Mouse (Mus musculus) embryonic facial prominence, embryonic 10.5 days (tissue): ENCODE measurements at regions not wholly inside any gene's neighbourhood (a gene's known extent, or its start where the extent isn't known, plus 50 kb on each side); places are given as distances from the start of the nearest gene placed in this dataset.

Source experiments
- DNase-seq: peaks from one replicate; pipeline ENCODE4 v3.0.0-alpha.2; 2017; ENCODE audit warnings: low spot score
- H3K27ac ChIP-seq: fragments of 300-500 bp; sonication (generic); replicated peaks from 2 replicates; pipeline ENCODE4 v1.5.1; 2016; ENCODE audit warnings: mild to moderate bottlenecking
- H3K27me3 ChIP-seq: fragments of 300-500 bp; sonication (generic); replicated peaks from 2 replicates; pipeline ENCODE4 v1.6.1; 2016; ENCODE audit warnings: low read depth, mild to moderate bottlenecking; ENCODE audit not compliant: poor library complexity, severe bottlenecking
- H3K36me3 ChIP-seq: fragments of 300-500 bp; sonication (generic); replicated peaks from 2 replicates; pipeline ENCODE4 v1.6.1; 2016; ENCODE audit warnings: mild to moderate bottlenecking, moderate library complexity
- H3K4me1 ChIP-seq: fragments of 300-500 bp; sonication (generic); 2 replicates; pipeline ENCODE4 v1.6.1; 2016
- H3K4me3 ChIP-seq: fragments of 300-500 bp; sonication (generic); 2 replicates; pipeline ENCODE4 v1.5.1; 2016; ENCODE audit warnings: mild to moderate bottlenecking, moderate library complexity
- H3K9me3 ChIP-seq: fragments of 300-500 bp; sonication (generic); 2 replicates; pipeline ENCODE4 v1.6.1; 2016; ENCODE audit warnings: mild to moderate bottlenecking
- WGBS: fragments of 180-500 bp; shearing (Covaris S2); methylation state at CpG from one replicate; pipeline ENCODE4 v1.1.7; 2016; 5-methylcytosine and 5-hydroxymethylcytosine counted together

DNA sequence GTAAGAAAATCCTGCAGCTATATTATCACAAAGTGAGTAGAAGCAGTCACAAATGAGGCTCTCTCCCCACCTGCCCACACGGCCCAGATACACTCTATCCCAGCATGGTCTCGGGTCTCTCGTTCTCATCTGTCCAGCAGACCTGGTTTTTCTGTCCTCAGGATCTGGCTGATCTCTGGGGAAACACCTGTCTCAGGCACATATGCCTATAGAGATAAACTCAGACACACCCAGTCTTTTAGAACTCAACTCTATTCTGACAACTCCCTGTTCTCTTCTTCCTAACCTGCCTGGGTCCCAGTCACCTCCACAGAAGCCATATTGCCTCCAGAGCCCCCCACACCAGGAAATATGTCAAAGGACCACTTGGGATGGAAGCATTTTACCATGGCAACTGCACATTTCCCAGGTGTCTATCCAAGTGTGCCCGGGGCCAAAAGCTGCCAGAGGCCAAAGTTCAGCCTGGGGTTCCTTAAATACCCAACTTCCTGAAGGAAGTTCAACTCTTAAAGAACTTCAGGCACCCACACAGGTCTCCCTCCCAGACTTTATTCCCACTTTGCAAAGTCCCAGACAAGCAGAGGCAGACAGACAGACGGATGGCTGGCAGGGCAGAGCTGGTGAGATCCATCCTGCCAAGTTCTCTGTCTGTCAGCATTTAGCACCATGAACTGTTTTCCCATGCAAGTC is 279.0 kb downstream of the Cdh26 start:
- Histone ChIP-seq H3K9me3 (no peaks in the 10 kb centered on the region), H3K27ac (no peak overlapping the region), H3K4me1 (peaks cover 38% of the 10 kb centered on the region), H3K4me3 (no peak overlapping the region), H3K36me3 (no peaks in the 10 kb centered on the region), H3K27me3 (peaks cover 5% of the 10 kb centered on the region; the same call in 1 of the 2 replicates)
- 67% methylated on average over 5 of the region's 5 CpGs for WGBS
- no peak for DNase-seq

DNA sequence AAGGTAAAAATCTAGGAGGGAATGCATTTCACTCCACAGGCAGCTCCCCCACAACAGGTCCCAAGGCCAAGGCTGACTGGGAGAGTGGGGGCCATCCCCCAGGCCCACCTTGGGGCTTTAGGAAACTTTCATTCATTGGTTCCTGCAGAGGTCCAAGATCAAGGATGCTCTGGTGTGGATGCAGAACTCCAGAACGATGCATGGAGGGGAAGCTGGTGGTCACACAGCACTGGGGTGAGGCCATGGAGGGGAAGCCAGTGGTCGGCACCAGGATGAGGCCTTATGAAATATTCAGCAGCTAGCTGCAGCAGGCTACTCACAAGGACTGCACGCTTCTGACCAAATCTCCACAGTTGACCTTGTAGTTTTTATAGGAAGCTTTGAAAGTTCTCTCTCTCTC is 279.7 kb downstream of the Cdh26 start:
- Histone ChIP-seq H3K27ac (no peak overlapping the region), H3K36me3 (no peaks in the 10 kb centered on the region), H3K9me3 (no peaks in the 10 kb centered on the region), H3K27me3 (peaks cover 5% of the 10 kb centered on the region; the same call in 1 of the 2 replicates), H3K4me3 (no peak overlapping the region), H3K4me1 (peaks cover 41% of the 10 kb centered on the region)
- WGBS, result 86% methylated on average over 3 of the region's 3 CpGs
- no peak for DNase-seq

GRCm38 (mm10) chr2:178711587-178712080 is 281.3 kb downstream of the Cdh26 start:
- WGBS, result 25% methylated on average over 5 of the region's 5 CpGs
- H3K27me3 ChIP-seq, result peaks cover 5% of the 10 kb centered on the region; the same call in 1 of the 2 replicates
- DNase-seq, result no peak
- H3K4me3 ChIP-seq, result no peak overlapping the region
- H3K27ac ChIP-seq, result peak overlapping the region; percentile 3
- H3K4me1 ChIP-seq, result peaks cover 52% of the 10 kb centered on the region
- H3K9me3 ChIP-seq, result no peaks in the 10 kb centered on the region
- no peaks in the 10 kb centered on the region for H3K36me3 ChIP-seq

DNA sequence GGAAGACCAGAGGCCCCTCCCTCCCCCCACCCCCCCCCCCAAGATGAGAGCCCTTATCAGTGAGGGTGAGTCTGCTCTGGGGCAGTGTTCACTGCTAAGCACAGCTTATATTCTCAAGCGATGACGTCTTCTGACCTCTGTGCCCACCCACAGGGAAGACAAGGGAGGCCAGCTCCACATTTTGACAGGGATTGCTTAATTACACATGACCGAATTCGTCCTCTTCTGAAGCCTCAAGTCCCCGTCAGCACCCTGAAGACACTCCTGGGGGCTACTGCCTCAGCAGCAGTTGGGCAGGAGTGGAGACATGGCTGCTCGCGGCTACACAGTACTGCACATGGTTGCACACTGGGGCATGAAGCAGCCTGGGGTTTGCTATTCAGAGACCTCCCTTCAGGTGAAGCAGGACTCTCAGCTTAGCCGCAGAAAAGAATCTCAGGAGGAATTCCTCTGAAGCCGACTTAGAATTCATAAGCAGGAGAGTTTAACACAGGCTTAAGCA is 282.1 kb downstream of the Cdh26 start:
- H3K36me3 ChIP-seq, result no peaks in the 10 kb centered on the region
- no peak overlapping the region for H3K4me3 ChIP-seq
- no peak overlapping the region; the same call in 1 of the 2 replicates for H3K27ac ChIP-seq
- peaks cover 52% of the 10 kb centered on the region for H3K4me1 ChIP-seq
- H3K27me3 ChIP-seq, result peaks cover 5% of the 10 kb centered on the region; the same call in 1 of the 2 replicates
- 48% methylated on average over 9 of the region's 9 CpGs for WGBS
- DNase-seq, result no peak
- H3K9me3 ChIP-seq, result no peaks in the 10 kb centered on the region

DNA sequence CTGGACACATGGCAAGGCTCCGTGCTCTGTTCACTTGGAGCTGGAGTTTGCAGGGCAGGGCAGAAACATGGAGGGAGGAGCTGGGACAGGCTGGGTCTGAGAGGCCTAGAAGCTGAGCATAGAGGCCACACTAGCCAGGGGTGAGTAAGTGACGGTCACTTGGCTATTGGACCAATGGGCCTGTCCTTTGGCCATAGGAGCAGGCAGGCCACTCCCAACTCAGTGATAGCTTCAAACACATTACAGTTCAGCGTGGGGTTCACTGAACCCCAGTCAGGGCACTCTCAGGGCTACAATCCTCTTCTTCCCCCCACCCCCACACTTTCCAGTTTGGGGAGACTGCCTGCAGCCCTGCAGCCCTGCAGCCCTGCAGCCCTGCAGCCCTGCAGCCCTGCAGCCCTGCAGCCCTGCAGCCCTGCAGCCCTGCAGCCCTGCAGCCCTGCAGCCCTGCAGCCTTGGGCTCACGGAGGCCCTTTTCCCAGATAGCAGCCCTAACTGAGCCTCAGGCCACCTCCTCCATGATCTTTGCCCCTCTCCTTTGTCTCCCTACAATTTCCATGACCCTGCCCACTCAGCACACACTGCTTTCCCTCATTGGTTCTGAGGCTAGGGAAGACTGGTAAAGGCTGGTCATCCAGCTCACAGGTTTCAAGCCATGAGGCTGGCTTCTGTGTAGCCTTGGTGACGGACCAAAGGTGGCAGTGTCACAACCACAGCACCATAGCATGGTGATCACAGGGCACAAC is 285.3 kb downstream of the Cdh26 start:
- Histone ChIP-seq H3K4me1 (peaks cover 42% of the 10 kb centered on the region), H3K27me3 (peaks cover 5% of the 10 kb centered on the region; the same call in 1 of the 2 replicates), H3K36me3 (no peaks in the 10 kb centered on the region), H3K9me3 (no peaks in the 10 kb centered on the region), H3K27ac (peak overlapping the region; percentile 59; the same call in 1 of the 2 replicates), H3K4me3 (no peak overlapping the region)
- WGBS, result 66% methylated on average over 5 of the region's 5 CpGs
- no peak for DNase-seq

DNA sequence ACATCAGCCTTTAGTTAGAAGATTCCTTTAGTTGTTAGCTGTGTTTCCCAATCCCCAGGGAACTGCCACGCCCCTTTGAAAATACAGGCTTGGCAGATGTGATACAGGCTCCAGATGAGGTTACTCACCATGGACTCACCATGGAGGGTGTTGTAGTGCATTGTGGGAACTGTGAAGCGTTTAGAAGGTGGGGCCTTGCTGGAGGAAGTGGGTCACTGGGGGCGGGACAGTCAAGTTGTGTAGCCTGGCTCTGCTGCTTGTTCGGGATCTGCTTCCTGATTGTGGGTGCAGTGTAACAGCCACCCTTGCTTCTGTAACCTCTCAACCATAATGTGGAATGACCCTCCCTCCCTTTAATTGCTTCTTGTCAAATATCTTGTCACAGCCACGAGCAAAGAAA is 287.7 kb downstream of the Cdh26 start:
- no peak overlapping the region for H3K4me3 ChIP-seq
- no peak for DNase-seq

DNA sequence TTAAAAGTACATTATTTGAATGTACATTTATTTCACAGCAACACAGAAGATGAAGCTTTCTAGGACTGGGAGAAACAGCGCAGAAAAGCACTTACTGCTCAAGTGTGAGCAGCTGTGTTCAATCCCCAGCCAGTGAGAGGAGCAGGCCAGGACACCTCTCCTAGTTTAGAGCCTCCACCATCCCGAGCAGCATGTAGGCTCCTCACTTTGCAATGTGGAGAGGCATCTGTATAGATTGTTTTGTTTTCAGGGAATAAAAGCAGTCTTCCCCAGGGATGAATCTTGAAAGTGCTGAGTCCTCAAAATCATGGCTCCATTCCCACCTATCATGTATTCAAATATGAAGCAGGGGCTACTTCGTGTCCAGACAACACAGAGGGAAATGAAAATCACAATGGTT is 293.1 kb downstream of the Cdh26 start:
- Histone ChIP-seq H3K36me3 (no peaks in the 10 kb centered on the region), H3K27me3 (peaks cover 4% of the 10 kb centered on the region; the same call in 1 of the 2 replicates), H3K9me3 (no peaks in the 10 kb centered on the region), H3K4me3 (no peak overlapping the region), H3K4me1 (peaks cover 14% of the 10 kb centered on the region), H3K27ac (no peak overlapping the region)
- WGBS, result 54% methylated on average over 3 of the region's 3 CpGs
- no peak for DNase-seq

More for the DNA sequence above, 287.7 kb downstream of the Cdh26 start:
- WGBS, result 83% methylated on average over 5 of the region's 5 CpGs
- peaks cover 20% of the 10 kb centered on the region for H3K4me1 ChIP-seq
- H3K36me3 ChIP-seq, result no peaks in the 10 kb centered on the region
- peaks cover 5% of the 10 kb centered on the region; the same call in 1 of the 2 replicates for H3K27me3 ChIP-seq
- H3K9me3 ChIP-seq, result no peaks in the 10 kb centered on the region
- H3K27ac ChIP-seq, result no peak overlapping the region

DNA sequence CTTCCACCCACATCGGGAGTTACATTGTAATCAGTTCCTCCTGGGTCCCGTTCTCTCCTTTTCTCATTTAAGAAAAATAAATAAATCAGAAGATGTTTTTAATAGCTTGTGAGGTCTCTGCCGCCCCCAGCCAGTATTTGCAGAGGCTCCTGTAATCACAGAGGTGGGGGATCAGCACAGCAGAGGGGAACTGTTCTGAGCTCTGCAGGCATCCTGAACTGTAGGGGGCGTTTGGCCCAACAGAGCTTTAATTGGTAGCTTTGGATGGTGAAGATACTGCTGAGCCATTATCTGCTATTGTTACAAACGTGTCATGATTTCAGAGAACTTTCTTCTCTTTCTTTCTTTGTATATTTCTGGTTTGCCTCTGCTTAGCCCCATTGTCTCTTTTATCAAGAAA is 293.9 kb downstream of the Cdh26 start:
- WGBS, result 17% methylated on average over 5 of the region's 5 CpGs
- DNase-seq, result no peak
- no peak overlapping the region for H3K27ac ChIP-seq
- H3K27me3 ChIP-seq, result peaks cover 11% of the 10 kb centered on the region
- H3K9me3 ChIP-seq, result no peaks in the 10 kb centered on the region
- no peaks in the 10 kb centered on the region for H3K36me3 ChIP-seq
- peaks cover 21% of the 10 kb centered on the region for H3K4me1 ChIP-seq
- no peak overlapping the region for H3K4me3 ChIP-seq

GRCm38 (mm10) chr2:178727930-178728793 is 297.8 kb downstream of the Cdh26 start:
- no peaks in the 10 kb centered on the region for H3K9me3 ChIP-seq
- 7% methylated on average over 17 of the region's 17 CpGs for WGBS
- no peaks in the 10 kb centered on the region for H3K36me3 ChIP-seq
- peaks cover 23% of the 10 kb centered on the region for H3K4me1 ChIP-seq
- no peak overlapping the region for H3K27ac ChIP-seq
- peak; percentile 50 for DNase-seq
- peak overlapping the region; percentile 31 for H3K4me3 ChIP-seq
- peaks cover 19% of the 10 kb centered on the region for H3K27me3 ChIP-seq

- DNase-seq, result no peak
- no peaks in the 10 kb centered on the region for H3K9me3 ChIP-seq
- WGBS, result 11% methylated on average over 7 of the region's 7 CpGs
- H3K27ac ChIP-seq, result no peak overlapping the region
- H3K4me1 ChIP-seq, result peaks cover 23% of the 10 kb centered on the region
- H3K36me3 ChIP-seq, result no peaks in the 10 kb centered on the region
- peaks cover 19% of the 10 kb centered on the region for H3K27me3 ChIP-seq
- peak overlapping the region; percentile 31 for H3K4me3 ChIP-seq
These were observed 298.4 kb downstream of the Cdh26 start for GRCm38 (mm10) chr2:178728794-178729120.

DNA sequence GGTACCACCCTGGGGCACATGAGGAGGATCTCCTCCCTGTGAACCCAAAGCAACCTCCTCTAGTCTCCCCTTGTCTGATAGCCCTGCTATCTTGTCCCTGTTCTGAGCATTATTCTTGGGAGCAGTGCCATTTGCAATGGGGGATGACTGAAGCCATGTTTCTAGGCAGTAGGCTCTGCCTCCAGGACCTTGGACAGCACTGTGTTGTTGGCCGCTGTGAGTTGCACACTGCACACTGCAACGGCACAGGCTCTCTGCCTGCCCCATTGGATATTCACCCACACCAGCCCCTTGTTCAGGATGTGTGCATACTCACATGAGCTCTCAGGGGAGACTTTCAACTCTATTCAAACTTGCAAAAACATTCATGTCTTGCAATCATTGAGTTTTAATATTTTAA is 304.8 kb downstream of the Cdh26 start:
- Histone ChIP-seq H3K4me1 (no peaks in the 10 kb centered on the region), H3K4me3 (no peak overlapping the region)

DNA sequence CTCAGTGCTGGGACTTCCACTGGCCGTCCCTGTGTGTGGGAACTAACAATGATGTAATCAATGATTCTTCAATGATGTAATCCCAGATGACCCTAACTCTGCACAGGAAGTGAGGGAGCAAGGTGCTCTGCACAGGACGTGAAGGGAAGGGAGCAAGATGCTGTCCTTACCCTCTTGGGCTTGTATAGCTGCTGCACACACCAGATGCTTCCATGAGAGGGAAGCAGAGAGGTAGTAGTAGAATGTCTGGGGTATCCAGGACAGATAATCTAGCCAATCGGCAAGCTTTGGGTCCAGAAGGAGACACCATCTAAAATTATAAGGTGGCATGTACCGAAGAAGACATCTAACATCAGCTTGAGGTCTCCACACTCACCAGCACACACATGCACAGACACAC is 314.3 kb downstream of the Cdh26 start:
- 71% methylated on average over 4 of the region's 4 CpGs for WGBS
- DNase-seq, result no peak
- Histone ChIP-seq H3K36me3 (no peaks in the 10 kb centered on the region), H3K27ac (no peak overlapping the region), H3K4me1 (peaks cover 5% of the 10 kb centered on the region), H3K4me3 (no peak overlapping the region), H3K9me3 (no peaks in the 10 kb centered on the region), H3K27me3 (no peaks in the 10 kb centered on the region)

More for the DNA sequence above, 304.8 kb downstream of the Cdh26 start:
- H3K27ac ChIP-seq, result no peak overlapping the region
- no peaks in the 10 kb centered on the region for H3K9me3 ChIP-seq
- WGBS, result 11% methylated on average over 2 of the region's 2 CpGs
- H3K27me3 ChIP-seq, result no peaks in the 10 kb centered on the region
- peak; percentile 70 for DNase-seq
- H3K36me3 ChIP-seq, result no peaks in the 10 kb centered on the region
